Mouse (Mus musculus) activated CD4-positive, CD25-positive, alpha-beta regulatory T cell, adult 4 months (primary cell): ENCODE data around the gene Mcoln2. TPM values are rescaled to one million over a fixed set of nuclear protein-coding genes. Genes with fewer than 3 reads are reported as not detected.

Experiments used
- ATAC-seq: one replicate; pipeline ENCODE4 v1.8.0; 2017
- polyA plus RNA-seq, 2 experiments: library from polyadenylated mRNA; unstranded; fragments of 100-300 nt; shearing (Covaris generic); gene quantifications; one replicate each; pipeline ENCODE4 v1.2.1; 2017

The Mcoln2 gene
- polyA plus RNA-seq, 2 experiments from 2014 or later: 5.6 to 11.7 TPM

GRCm38 (mm10) chr3:146146131-146146530 is 3.5 kb upstream of the Mcoln2 start:
- no peak for ATAC-seq

- ATAC-seq: peak; percentile 60
These were observed 396 bp downstream of the Mcoln2 start for GRCm38 (mm10) chr3:146150058-146150400.

- peak; percentile 25 for ATAC-seq
These were observed 927 bp downstream of the Mcoln2 start for GRCm38 (mm10) chr3:146150560-146150959.

- no peak for ATAC-seq
These were observed 1.7 kb downstream of the Mcoln2 start for GRCm38 (mm10) chr3:146151328-146151727.

GRCm38 (mm10) chr3:146151755-146152154 is 2.1 kb downstream of the Mcoln2 start:
- ATAC-seq: no peak

GRCm38 (mm10) chr3:146152348-146152747 is 2.7 kb downstream of the Mcoln2 start:
- peak; percentile 12 for ATAC-seq

- no peak for ATAC-seq
These were observed 3.3 kb downstream of the Mcoln2 start for GRCm38 (mm10) chr3:146152913-146153312.

GRCm38 (mm10) chr3:146153862-146154611 is 4.4 kb downstream of the Mcoln2 start:
- no peak for ATAC-seq

- peak; percentile 44 for ATAC-seq
These were observed 6.3 kb downstream of the Mcoln2 start for GRCm38 (mm10) chr3:146155628-146156576.

- ATAC-seq: no peak
These were observed 7.2 kb downstream of the Mcoln2 start for GRCm38 (mm10) chr3:146156811-146157210.

GRCm38 (mm10) chr3:146158039-146158438 is 8.4 kb downstream of the Mcoln2 start:
- peak; percentile 8 for ATAC-seq

- ATAC-seq: peak; percentile 91
These were observed 9.7 kb downstream of the Mcoln2 start for GRCm38 (mm10) chr3:146159360-146159759.

- no peak for ATAC-seq
These were observed 12.6 kb downstream of the Mcoln2 start for GRCm38 (mm10) chr3:146162197-146162596.

- no peak for ATAC-seq
These were observed 19.7 kb downstream of the Mcoln2 start for GRCm38 (mm10) chr3:146169356-146169755.

- ATAC-seq: no peak
These were observed 23.4 kb downstream of the Mcoln2 start for GRCm38 (mm10) chr3:146173030-146173429.

- no peak for ATAC-seq
These were observed 24.6 kb downstream of the Mcoln2 start for GRCm38 (mm10) chr3:146174215-146174614.

- peak; percentile 15 for ATAC-seq
These were observed 27.7 kb downstream of the Mcoln2 start for GRCm38 (mm10) chr3:146177295-146177694.

GRCm38 (mm10) chr3:146177748-146178582 is 28.3 kb downstream of the Mcoln2 start:
- ATAC-seq: peak; percentile 89

GRCm38 (mm10) chr3:146180341-146180740 is 30.7 kb downstream of the Mcoln2 start:
- ATAC-seq: no peak

GRCm38 (mm10) chr3:146180986-146181385 is 31.4 kb downstream of the Mcoln2 start:
- no peak for ATAC-seq

GRCm38 (mm10) chr3:146184992-146185657 is 35.5 kb downstream of the Mcoln2 start:
- ATAC-seq: peak; percentile 71

GRCm38 (mm10) chr3:146186033-146186432 is 36.4 kb downstream of the Mcoln2 start:
- peak; percentile 70 for ATAC-seq
